Mouse (Mus musculus) kidney, postnatal 25 days (tissue): ENCODE measurements at regions not wholly inside any gene's neighbourhood (a gene's known extent, or its start where the extent isn't known, plus 50 kb on each side); places are given as distances from the start of the nearest gene placed in this dataset.
"Not testable (repeated sequence)": the region's sequence is repeated elsewhere in the genome, so short reads cannot be mapped to it uniquely, and the experiment has no call there.

ENCODE experiments used
- DNase-seq, 2 experiments: peaks; one replicate each; pipeline ENCODE4 v3.0.0; 2021; ENCODE audit warnings: mixed read lengths in 2 of 2

DNA sequence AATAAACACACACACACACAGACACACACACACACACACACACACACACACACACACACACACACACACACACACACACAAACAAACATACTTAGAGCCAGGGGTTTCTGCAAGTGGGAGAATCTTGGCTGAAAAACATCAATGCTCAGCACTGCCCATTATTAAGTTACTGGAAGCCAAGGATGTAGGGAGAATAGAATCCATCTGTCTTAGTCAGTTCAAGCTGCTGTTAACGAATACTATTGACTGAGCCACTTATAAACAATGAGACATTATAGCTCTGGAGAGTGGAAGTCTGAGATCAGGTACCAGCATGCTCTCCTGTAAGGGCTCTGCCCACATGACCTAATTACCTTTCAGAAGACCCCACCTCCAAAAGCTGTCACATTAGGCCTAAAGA lies 87.4 kb downstream of the Fam174b start:
- DNase-seq = no peak

DNA sequence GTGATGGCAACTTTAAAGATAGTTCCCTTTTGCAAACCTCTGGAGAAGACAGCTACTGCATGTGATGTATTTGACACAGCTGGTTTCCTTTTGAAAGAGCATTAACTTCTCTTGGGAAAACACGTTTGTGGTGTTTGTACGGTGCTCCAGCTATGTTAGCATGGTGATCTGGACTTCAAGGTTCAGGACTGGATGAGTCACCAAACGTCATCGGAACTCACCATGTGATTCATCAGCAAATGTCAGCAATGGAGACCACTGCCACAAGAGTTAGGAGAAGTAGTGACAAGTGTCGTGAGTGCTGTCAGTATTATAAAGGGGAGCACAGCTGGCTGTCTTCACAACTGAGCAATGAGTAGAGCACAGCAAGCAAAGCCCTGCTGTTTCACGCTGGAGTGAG lies 90.5 kb downstream of the Fam174b start:
- DNase-seq = no peak

DNA sequence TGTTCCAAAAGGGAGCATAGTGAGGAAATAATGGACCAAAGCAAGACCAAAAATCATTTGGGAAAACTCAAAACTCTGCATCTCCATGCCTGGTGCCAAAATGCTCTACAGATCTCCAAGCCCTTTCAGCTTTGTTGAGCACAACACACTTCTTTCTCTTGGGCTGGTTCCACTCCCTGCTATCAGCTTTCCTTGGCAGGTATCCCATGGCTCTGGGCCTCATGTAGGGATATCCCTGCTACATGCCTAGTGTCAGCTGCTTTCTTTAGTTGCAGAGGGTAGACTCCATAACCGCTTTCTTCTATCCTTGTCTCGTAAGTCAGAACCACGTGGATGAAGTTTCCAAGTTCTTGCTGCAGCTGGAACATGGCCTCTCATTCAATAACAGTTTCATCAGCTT lies 100.3 kb downstream of the Fam174b start:
- DNase-seq = no peak

DNA sequence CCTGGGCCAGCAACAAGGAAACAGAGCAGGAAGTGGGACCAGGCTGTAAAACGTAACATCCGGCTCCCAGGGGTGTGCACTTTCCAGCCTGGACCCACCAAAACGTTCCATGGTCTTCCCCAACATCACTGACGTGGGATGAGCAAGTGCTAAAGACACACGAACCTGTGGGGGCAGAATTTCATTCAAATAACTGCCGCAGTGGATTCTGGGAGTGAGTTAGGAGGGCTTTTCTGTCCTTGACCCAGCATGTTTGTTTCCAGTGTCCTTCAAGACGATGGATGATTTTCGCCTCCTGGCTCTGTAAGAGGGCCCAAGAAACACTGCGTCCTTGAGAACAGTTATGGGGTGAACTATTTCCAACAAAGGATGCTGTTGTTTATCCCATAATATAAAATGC lies 112.1 kb downstream of the Fam174b start:
- no peak for DNase-seq

DNA sequence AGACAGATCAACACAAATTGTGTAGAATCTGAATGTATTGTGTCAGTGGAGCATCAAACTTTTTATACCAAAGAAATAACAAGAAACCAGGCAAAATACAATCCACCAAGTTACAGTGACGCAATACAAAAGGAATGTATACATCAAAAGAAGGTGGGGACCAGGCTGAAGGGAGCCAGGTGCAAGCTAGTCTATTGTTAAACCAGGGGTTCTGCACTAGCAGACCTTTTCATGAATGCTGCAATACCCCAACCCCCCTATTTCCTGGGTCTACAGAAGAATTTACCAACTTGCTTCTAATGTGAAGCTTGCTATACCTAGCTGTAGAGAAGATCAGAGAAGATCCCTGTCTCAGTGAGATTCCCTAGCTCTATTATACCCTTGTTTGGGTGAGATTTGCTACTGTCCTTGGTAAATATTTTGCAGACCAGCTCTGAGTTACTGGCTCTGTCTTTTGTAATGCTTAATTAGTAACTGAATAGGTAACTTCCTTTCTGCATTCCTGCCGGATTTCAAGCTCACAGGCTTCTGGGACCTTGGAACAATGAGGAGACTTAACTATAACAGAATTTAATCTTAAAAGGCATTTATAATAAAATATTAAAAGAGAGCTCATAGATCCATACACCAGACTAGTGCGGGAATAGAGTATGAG lies 113.3 kb downstream of the Fam174b start:
- not testable (repeated sequence) for DNase-seq

DNA sequence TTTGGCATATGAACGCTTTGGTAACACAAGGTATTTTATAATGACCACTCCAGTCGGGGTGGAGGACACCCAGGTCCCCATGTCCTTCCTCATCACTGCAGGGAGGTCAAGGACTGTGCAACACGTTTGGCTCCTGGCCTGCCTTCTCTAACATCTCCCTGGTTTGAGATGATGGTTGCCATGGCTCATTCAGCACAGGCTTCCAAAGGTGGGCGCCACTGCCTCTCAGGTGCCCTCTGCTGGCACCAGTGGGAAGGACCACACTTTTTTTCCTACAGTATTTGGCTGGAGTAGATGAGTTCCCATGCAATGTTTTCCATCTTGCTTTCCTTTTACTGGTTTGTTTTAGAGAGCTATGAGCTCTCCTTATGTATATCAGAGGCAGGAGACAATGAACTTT lies 115.4 kb downstream of the Fam174b start:
- peak in 1 of 2 experiments; percentile 47 for DNase-seq

DNA sequence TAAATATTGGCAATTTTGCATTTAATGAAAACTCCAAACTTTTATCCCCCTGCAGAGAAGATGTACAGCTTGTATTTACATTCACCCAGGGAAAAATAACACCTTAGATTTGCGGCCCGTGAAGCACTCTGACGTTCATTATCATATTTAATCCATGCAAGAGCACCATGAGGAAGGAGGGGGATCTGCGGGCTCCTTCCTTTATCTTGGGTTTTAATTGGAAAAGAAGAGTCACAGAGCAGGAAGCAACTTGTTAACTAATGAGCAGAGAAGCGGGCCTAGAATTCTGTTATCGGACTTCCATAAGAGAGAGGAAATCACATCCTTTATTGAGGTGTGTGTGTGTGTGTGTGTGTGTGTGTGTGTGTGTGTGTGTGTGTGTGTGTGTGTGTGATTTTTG lies 116.8 kb downstream of the Fam174b start:
- no peak for DNase-seq

DNA sequence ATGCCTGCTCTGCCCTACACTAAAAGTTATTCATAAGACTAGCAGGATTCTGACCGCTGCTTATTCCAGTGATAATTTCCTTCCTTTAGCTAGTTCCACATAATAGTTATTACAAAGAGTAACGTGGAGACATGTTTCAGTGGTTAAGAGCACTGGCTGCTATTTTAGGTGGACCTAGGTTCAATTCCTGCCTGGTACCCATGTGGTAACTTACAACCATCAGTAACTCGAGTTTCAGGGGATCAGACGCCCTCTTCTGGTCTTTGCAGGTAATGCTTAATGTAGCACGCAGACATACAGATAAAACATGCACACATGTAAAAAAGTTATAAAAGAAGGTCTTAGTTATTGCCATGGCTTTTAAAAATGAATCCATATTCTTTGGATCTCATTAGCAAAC lies 125.0 kb downstream of the Fam174b start:
- DNase-seq = no peak

DNA sequence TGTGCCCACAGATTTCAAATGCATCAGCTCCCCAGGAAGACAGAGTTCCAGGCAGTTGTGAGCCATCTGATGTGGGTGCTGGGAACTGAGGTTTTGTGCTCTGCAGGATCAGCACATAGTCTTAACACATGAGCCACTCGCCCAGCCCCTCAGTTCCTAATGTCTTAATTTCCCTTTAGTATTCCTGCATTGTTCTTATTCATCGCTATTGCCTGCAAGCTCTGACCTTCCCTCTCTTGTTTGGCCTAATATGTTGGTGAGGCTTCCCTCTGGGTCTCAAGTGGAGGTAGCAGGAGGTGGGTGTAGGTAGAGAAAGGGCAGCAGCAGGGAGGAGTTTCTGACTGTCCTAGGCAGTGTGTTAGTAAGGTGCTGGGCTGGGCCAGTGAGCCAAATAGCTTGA lies 132.1 kb downstream of the Fam174b start:
- no peak for DNase-seq

DNA sequence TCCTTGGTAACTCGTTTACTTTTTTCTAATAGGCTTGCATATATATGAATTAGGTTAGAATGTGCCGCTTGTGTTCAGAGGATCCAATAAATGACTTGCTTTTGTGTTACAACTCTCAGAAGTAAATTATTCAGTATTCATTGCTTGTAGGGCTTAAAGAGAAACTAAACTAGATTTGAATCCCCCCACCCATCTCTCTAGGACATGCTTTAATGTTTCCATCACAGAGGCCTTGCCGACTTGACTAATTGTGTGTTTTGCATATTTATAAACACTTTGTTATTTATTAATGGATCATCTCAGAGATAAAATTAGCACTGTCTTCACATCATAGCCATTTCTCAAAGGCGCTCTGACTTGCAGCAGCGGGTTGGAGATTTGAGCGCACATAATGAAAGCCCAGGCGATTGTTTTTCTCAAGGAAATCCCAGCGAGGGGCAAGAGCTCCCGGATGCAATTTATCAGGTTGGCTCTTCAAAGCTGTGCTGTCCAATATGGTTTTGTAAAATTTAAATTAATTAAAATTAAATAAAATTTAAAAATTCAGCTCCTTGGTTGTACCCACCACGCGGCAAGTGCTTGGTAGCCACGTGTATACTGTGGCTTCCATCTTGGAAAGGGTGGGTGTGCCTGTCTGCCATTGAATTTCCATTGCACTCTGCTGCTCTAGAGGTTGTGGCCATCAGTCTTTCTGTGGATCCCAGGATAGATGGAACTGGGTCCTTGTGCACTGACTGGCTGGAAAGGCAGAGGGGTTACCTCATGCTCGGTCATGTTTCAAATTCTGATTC lies 132.0 kb downstream of the St8sia2 start:
- DNase-seq = no peak

DNA sequence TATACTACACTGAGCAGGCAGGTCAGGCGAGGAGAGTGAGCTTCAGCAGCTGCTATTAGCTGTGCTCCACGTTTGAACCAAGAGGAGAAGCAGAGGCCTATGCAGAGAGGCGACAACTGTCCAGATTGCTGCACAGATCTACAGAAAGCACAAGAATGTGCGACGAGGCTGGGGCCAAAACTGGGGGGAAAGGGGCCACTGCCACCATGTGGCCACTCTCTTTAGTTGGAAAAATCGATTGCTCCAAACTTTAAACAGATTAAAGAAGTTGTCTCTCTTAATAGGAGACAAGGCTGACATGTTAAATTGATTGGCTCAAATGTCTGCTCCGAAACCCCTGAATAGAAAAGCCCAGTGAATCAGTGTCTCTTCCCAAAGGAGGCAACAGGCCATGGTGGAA lies 127.3 kb downstream of the St8sia2 start:
- no peak for DNase-seq
